Mouse (Mus musculus): ENCODE measurements around the gene Fbxo48.
A peak's percentile ranks its signal among the peaks of the same experiment; 100 is the strongest.

The Fbxo48 gene

GRCm38 (mm10) chr11:16950976-16951760 is at the start of gene Fbxo48:
Gene Fbxo48, plus strand, starts transcription at chr11:16951375.
- DNase-seq (ENCODE audit: low spot score in 2 of 2) = peak; percentile 95 to 96

GRCm38 (mm10) chr11:16904302-16905011 is 46.7 kb upstream of the Fbxo48 start:
- DNase-seq (ENCODE audit: low spot score in 2 of 2) = no peak

- no peak for DNase-seq (ENCODE audit: low spot score in 2 of 2)
Observed at GRCm38 (mm10) chr11:16905012-16905332, 46.2 kb upstream of the Fbxo48 start.

- DNase-seq (ENCODE audit: low spot score in 2 of 2) = no peak
Observed at GRCm38 (mm10) chr11:16906530-16906929, 44.6 kb upstream of the Fbxo48 start.

- no peak for DNase-seq (ENCODE audit: low spot score in 2 of 2)
Observed at GRCm38 (mm10) chr11:16907517-16908129, 43.6 kb upstream of the Fbxo48 start.

GRCm38 (mm10) chr11:16914756-16915155 is 36.4 kb upstream of the Fbxo48 start:
- no peak for DNase-seq (ENCODE audit: low spot score in 2 of 2)

- DNase-seq (ENCODE audit: low spot score in 2 of 2) = no peak
Observed at GRCm38 (mm10) chr11:16915850-16916249, 35.3 kb upstream of the Fbxo48 start.

GRCm38 (mm10) chr11:16917512-16917911 is 33.7 kb upstream of the Fbxo48 start:
- no peak for DNase-seq (ENCODE audit: low spot score in 2 of 2)

GRCm38 (mm10) chr11:16932159-16932558 is 19.0 kb upstream of the Fbxo48 start:
- DNase-seq (ENCODE audit: low spot score in 2 of 2) = no peak

GRCm38 (mm10) chr11:16935577-16936236 is 15.5 kb upstream of the Fbxo48 start:
- no peak for DNase-seq (ENCODE audit: low spot score in 2 of 2)

- no peak for DNase-seq (ENCODE audit: low spot score in 2 of 2)
Observed at GRCm38 (mm10) chr11:16941103-16941793, 9.9 kb upstream of the Fbxo48 start.

- no peak for DNase-seq (ENCODE audit: low spot score in 2 of 2)
Observed at GRCm38 (mm10) chr11:16941973-16942452, 9.2 kb upstream of the Fbxo48 start.

- no peak for DNase-seq (ENCODE audit: low spot score in 2 of 2)
Observed at GRCm38 (mm10) chr11:16943016-16943415, 8.2 kb upstream of the Fbxo48 start.

GRCm38 (mm10) chr11:16948756-16949155 is 2.4 kb upstream of the Fbxo48 start:
- DNase-seq (ENCODE audit: low spot score in 2 of 2) = peak in 1 of 2 experiments; percentile 58

GRCm38 (mm10) chr11:16950226-16950975 is 774 bp upstream of the Fbxo48 start:
- DNase-seq (ENCODE audit: low spot score in 2 of 2) = peak in 1 of 2 experiments; percentile 55

- DNase-seq (ENCODE audit: low spot score in 2 of 2) = no peak
Observed at GRCm38 (mm10) chr11:16951761-16952010, 511 bp downstream of the Fbxo48 start.

GRCm38 (mm10) chr11:16956115-16956862 is 5.1 kb downstream of the Fbxo48 start:
- DNase-seq (ENCODE audit: low spot score in 2 of 2) = no peak

GRCm38 (mm10) chr11:16957030-16957429 is 5.9 kb downstream of the Fbxo48 start:
- no peak for DNase-seq (ENCODE audit: low spot score in 2 of 2)

GRCm38 (mm10) chr11:16958520-16958919 is 7.3 kb downstream of the Fbxo48 start:
- DNase-seq (ENCODE audit: low spot score in 2 of 2) = no peak

GRCm38 (mm10) chr11:16967806-16968205 is 16.6 kb downstream of the Fbxo48 start:
- DNase-seq (ENCODE audit: low spot score in 2 of 2) = no peak

Data from spleen, postnatal 4 days (tissue).